Mouse (Mus musculus) E14TG2a.4 (cell line): Measurements from ENCODE around the gene Hnrnpa1.

Experiments
- CTCF ChIP-seq: conservative IDR thresholded peaks from 2 replicates; pipeline ENCODE4 v1.5.1; 2014; ENCODE audit warnings: low read length
- NANOG ChIP-seq: IDR thresholded peaks from 2 replicates; pipeline ENCODE4 v1.6.1; 2014; ENCODE audit warnings: borderline replicate concordance, low read length, mixed read lengths
- POU5F1 ChIP-seq: IDR thresholded peaks from 2 replicates; pipeline ENCODE4 v1.6.1; 2014; ENCODE audit warnings: low read length, borderline replicate concordance

- TF ChIP-seq CTCF (no peak), POU5F1 (no peak), NANOG (no peak)
These were observed 37.7 kb downstream of the Hnrnpa1 start for GRCm38 (mm10) chr15:103277949-103278348.
